Mouse (Mus musculus) intestine, postnatal 0 days (tissue): ENCODE data around the gene RPS10-NUDT3. TPM values are rescaled to one million over a fixed set of nuclear protein-coding genes. Genes with fewer than 3 reads are reported as not detected.

Source experiments
- ATAC-seq: fragments of 200-750 bp; cut with Nextera tagmentation; 2 replicates; pipeline ENCODE4 v1.8.0; 2017; ENCODE audit warnings: mild to moderate bottlenecking, moderate TSS enrichment, moderate library complexity
- H3K27ac ChIP-seq: fragments of 300-500 bp; sonication (generic); 2 replicates; pipeline ENCODE4 v1.5.1; 2014; ENCODE audit warnings: mild to moderate bottlenecking, low read depth, low read length, moderate library complexity
- H3K27me3 ChIP-seq: fragments of 300-500 bp; sonication (generic); replicated peaks from 2 replicates; pipeline ENCODE4 v1.6.1; 2014; ENCODE audit warnings: low read length, mixed read lengths; ENCODE audit not compliant: control insufficient read depth, insufficient read depth
- H3K36me3 ChIP-seq: fragments of 300-500 bp; sonication (generic); 2 replicates; pipeline ENCODE4 v1.6.1; 2014; ENCODE audit warnings: mild to moderate bottlenecking, moderate library complexity; ENCODE audit not compliant: control insufficient read depth, insufficient read depth
- H3K4me1 ChIP-seq: fragments of 300-500 bp; sonication (generic); replicated peaks from 2 replicates; pipeline ENCODE4 v1.6.1; 2014; ENCODE audit warnings: antibody characterized with exemption, low read length, mixed read lengths; ENCODE audit not compliant: control insufficient read depth, insufficient read depth
- H3K4me2 ChIP-seq: fragments of 300-500 bp; sonication (generic); replicated peaks from 2 replicates; pipeline ENCODE4 v1.6.1; 2014; ENCODE audit warnings: low read depth, mild to moderate bottlenecking, moderate library complexity
- H3K4me3 ChIP-seq: fragments of 300-500 bp; sonication (generic); 2 replicates; pipeline ENCODE4 v1.5.1; 2014; ENCODE audit warnings: low read depth, low read length
- H3K9ac ChIP-seq: fragments of 300-500 bp; sonication (generic); 2 replicates; pipeline ENCODE4 v1.6.1; 2014; ENCODE audit warnings: mild to moderate bottlenecking, low read depth, low read length
- H3K9me3 ChIP-seq: fragments of 300-500 bp; sonication (generic); 2 replicates; pipeline ENCODE4 v1.6.1; 2016; ENCODE audit warnings: mixed run types; ENCODE audit not compliant: control insufficient read depth
- CTCF ChIP-seq: sonication (generic); IDR thresholded peaks from 2 replicates; pipeline ENCODE4 v1.5.1; 2016; ENCODE audit warnings: low read depth, mild to moderate bottlenecking, control low read depth, antibody characterized with exemption, moderate library complexity
- WGBS: fragments of 180-500 bp; shearing (Covaris S2); extraction: QIAGEN DNeasy Blood & Tissue Kit; methylation state at CpG from one replicate; pipeline ENCODE4 v1.1.7; 2014; 5-methylcytosine and 5-hydroxymethylcytosine counted together
- polyA plus RNA-seq: library from polyadenylated mRNA; unstranded; fragments of >200 nt; fragmentation: Nextera tagmentation; extraction: Ambion mirVana; gene quantifications from 2 replicates; pipeline ENCODE4 v1.2.1, GENCODE M21; 2015

Gene RPS10-NUDT3
- polyA plus RNA-seq, 1 experiment from 2014 or later, result not detected

GRCm38 (mm10) chr17:27625455-27626251, 9.4 kb downstream of the RPS10-NUDT3 start:
- 32% methylated on average over 7 of the region's 7 CpGs for WGBS
- Histone ChIP-seq H3K36me3 (peaks cover 8% of the 10 kb centered on the region), H3K9me3 (no peaks in the 10 kb centered on the region), H3K9ac (no peak overlapping the region), H3K27me3 (no peaks in the 10 kb centered on the region), H3K4me2 (no peak overlapping the region), H3K4me1 (0 out of 2 replicates have a peak, but pooled peaks cover 5% of the 10 kb centered on the region), H3K4me3 (no peak overlapping the region), H3K27ac (no peak overlapping the region)
- ATAC-seq, result no peak
- TF ChIP-seq CTCF, result no peak

GRCm38 (mm10) chr17:27623360-27624326, 11.4 kb downstream of the RPS10-NUDT3 start, which contains the start of gene Nudt3:
Nudt3 (minus strand) TSS chr17:27623495.
- peak within 1 kb of the TSS; percentile 94 for H3K9ac ChIP-seq
- TF ChIP-seq CTCF, result peak; percentile 26
- H3K4me2 ChIP-seq, result peak within 1 kb of the TSS; percentile 76
- H3K36me3 ChIP-seq, result no peaks in the 10 kb centered on the region
- 0 out of 2 replicates have a peak, but pooled peaks cover 5% of the 10 kb centered on the region for H3K4me1 ChIP-seq
- peak; percentile 86 for ATAC-seq
- H3K9me3 ChIP-seq, result no peaks in the 10 kb centered on the region
- H3K27me3 ChIP-seq, result no peaks in the 10 kb centered on the region
- 8% methylated on average over 65 of the region's 91 CpGs for WGBS
- H3K27ac ChIP-seq, result peak within 1 kb of the TSS; percentile 85
- peak within 1 kb of the TSS; percentile 87 for H3K4me3 ChIP-seq

GRCm38 (mm10) chr17:27622611-27623359, 12.2 kb downstream of the RPS10-NUDT3 start:
- peak overlapping the region; percentile 76 for H3K4me2 ChIP-seq
- 0 out of 2 replicates have a peak, but pooled peaks cover 5% of the 10 kb centered on the region for H3K4me1 ChIP-seq
- no peak for TF ChIP-seq CTCF
- H3K4me3 ChIP-seq, result peak overlapping the region; percentile 87
- under 1% methylated on average over 68 of the region's 80 CpGs for WGBS
- ATAC-seq, result peak; percentile 62
- peak overlapping the region; percentile 85 for H3K27ac ChIP-seq
- H3K9me3 ChIP-seq, result no peaks in the 10 kb centered on the region
- peak overlapping the region; percentile 94 for H3K9ac ChIP-seq
- H3K36me3 ChIP-seq, result no peaks in the 10 kb centered on the region
- H3K27me3 ChIP-seq, result no peaks in the 10 kb centered on the region

- peak overlapping the region; percentile 87 for H3K4me3 ChIP-seq
- no peaks in the 10 kb centered on the region for H3K9me3 ChIP-seq
- no peak for TF ChIP-seq CTCF
- 0 out of 2 replicates have a peak, but pooled peaks cover 5% of the 10 kb centered on the region for H3K4me1 ChIP-seq
- H3K9ac ChIP-seq, result peak overlapping the region; percentile 94
- ATAC-seq, result no peak
- peak overlapping the region; percentile 76 for H3K4me2 ChIP-seq
- WGBS, result 2% methylated on average over 23 of the region's 23 CpGs
- H3K27ac ChIP-seq, result no peak overlapping the region
- no peaks in the 10 kb centered on the region for H3K27me3 ChIP-seq
- H3K36me3 ChIP-seq, result no peaks in the 10 kb centered on the region
Measured at GRCm38 (mm10) chr17:27621705-27622531, 13.1 kb downstream of the RPS10-NUDT3 start.

GRCm38 (mm10) chr17:27621161-27621560, 13.9 kb downstream of the RPS10-NUDT3 start:
- H3K9me3 ChIP-seq, result no peaks in the 10 kb centered on the region
- H3K4me3 ChIP-seq, result 0 out of 2 replicates have a peak overlapping the region, but pooled peaks have one; percentile 87
- H3K4me2 ChIP-seq, result peak overlapping the region; percentile 76
- no peak for ATAC-seq
- no peak overlapping the region for H3K27ac ChIP-seq
- no peak for TF ChIP-seq CTCF
- no peak overlapping the region for H3K9ac ChIP-seq
- H3K27me3 ChIP-seq, result no peaks in the 10 kb centered on the region
- 0 out of 2 replicates have a peak, but pooled peaks cover 5% of the 10 kb centered on the region for H3K4me1 ChIP-seq
- WGBS, result 55% methylated on average over 8 of the region's 8 CpGs
- no peaks in the 10 kb centered on the region for H3K36me3 ChIP-seq
